Mouse (Mus musculus): ENCODE measurements around the gene Add2. TPM values are rescaled to one million over a fixed set of nuclear protein-coding genes. Genes with fewer than 3 reads are reported as not detected.

Add2 gene
- polyA plus RNA-seq, 1 experiment from 2014 or later, result 209 TPM

GRCm38 (mm10) chr6:86069009-86069408 is 40.5 kb downstream of the Add2 start:
- Histone ChIP-seq H3K4me3 (no peak overlapping the region), H3K4me1 (peaks cover 68% of the 10 kb centered on the region), H3K9ac (no peak overlapping the region), H3K27ac (no peak overlapping the region), H3K4me2 (no peak overlapping the region), H3K9me3 (no peaks in the 10 kb centered on the region), H3K36me3 (replicated peaks) (no peaks in the 10 kb centered on the region), H3K27me3 (replicated peaks) (no peaks in the 10 kb centered on the region)
- ATAC-seq (replicated peaks), result no peak
- whole genome bisulfite sequencing, result 66% methylated on average over 5 of the region's 5 CpGs

- Histone ChIP-seq H3K4me2 (no peak overlapping the region), H3K9ac (no peak overlapping the region), H3K9me3 (no peaks in the 10 kb centered on the region), H3K27me3 (replicated peaks) (no peaks in the 10 kb centered on the region), H3K36me3 (replicated peaks) (no peaks in the 10 kb centered on the region), H3K4me3 (no peak overlapping the region), H3K4me1 (peaks cover 66% of the 10 kb centered on the region), H3K27ac (no peak overlapping the region)
- ATAC-seq (replicated peaks), result no peak
- 87% methylated on average over 3 of the region's 3 CpGs for WGBS
Observed at GRCm38 (mm10) chr6:86069856-86070255, 41.4 kb downstream of the Add2 start.

GRCm38 (mm10) chr6:86070277-86070676 is 41.8 kb downstream of the Add2 start:
- Histone ChIP-seq H3K27me3 (replicated peaks) (no peaks in the 10 kb centered on the region), H3K4me1 (peaks cover 66% of the 10 kb centered on the region), H3K36me3 (replicated peaks) (no peaks in the 10 kb centered on the region), H3K27ac (no peak overlapping the region), H3K4me2 (no peak overlapping the region), H3K4me3 (no peak overlapping the region), H3K9ac (no peak overlapping the region), H3K9me3 (no peaks in the 10 kb centered on the region)
- no peak for ATAC-seq (replicated peaks)
- 72% methylated on average over 7 of the region's 7 CpGs for WGBS

- ATAC-seq (replicated peaks), result no peak
- Histone ChIP-seq H3K4me3 (no peak overlapping the region), H3K4me1 (peaks cover 57% of the 10 kb centered on the region), H3K9ac (no peak overlapping the region), H3K36me3 (replicated peaks) (no peaks in the 10 kb centered on the region), H3K9me3 (no peaks in the 10 kb centered on the region), H3K27ac (no peak overlapping the region), H3K27me3 (replicated peaks) (no peaks in the 10 kb centered on the region), H3K4me2 (no peak overlapping the region)
- WGBS, result 87% methylated on average over 3 of the region's 3 CpGs
Observed at GRCm38 (mm10) chr6:86073882-86074281, 45.4 kb downstream of the Add2 start.

GRCm38 (mm10) chr6:86074538-86075204 is 46.2 kb downstream of the Add2 start:
- Histone ChIP-seq H3K9ac (no peak overlapping the region), H3K27ac (no peak overlapping the region), H3K4me1 (peaks cover 59% of the 10 kb centered on the region), H3K27me3 (replicated peaks) (no peaks in the 10 kb centered on the region), H3K4me2 (no peak overlapping the region), H3K4me3 (no peak overlapping the region), H3K36me3 (replicated peaks) (no peaks in the 10 kb centered on the region), H3K9me3 (no peaks in the 10 kb centered on the region)
- ATAC-seq (replicated peaks), result no peak
- 79% methylated on average over 8 of the region's 8 CpGs for WGBS

- Histone ChIP-seq H3K4me1 (peaks cover 46% of the 10 kb centered on the region), H3K36me3 (replicated peaks) (no peaks in the 10 kb centered on the region), H3K9me3 (no peaks in the 10 kb centered on the region), H3K27ac (no peak overlapping the region), H3K9ac (no peak overlapping the region), H3K27me3 (replicated peaks) (no peaks in the 10 kb centered on the region), H3K4me2 (no peak overlapping the region), H3K4me3 (no peak overlapping the region)
- ATAC-seq (replicated peaks), result no peak
- WGBS, result 85% methylated on average over 2 of the region's 2 CpGs
Observed at GRCm38 (mm10) chr6:86076525-86076924, 48.0 kb downstream of the Add2 start.

- Histone ChIP-seq H3K4me2 (no peak overlapping the region), H3K4me3 (no peak overlapping the region), H3K9me3 (no peaks in the 10 kb centered on the region), H3K9ac (no peak overlapping the region), H3K27me3 (replicated peaks) (no peaks in the 10 kb centered on the region), H3K4me1 (peaks cover 41% of the 10 kb centered on the region), H3K36me3 (replicated peaks) (peaks cover 2% of the 10 kb centered on the region; the same call in 1 of the 2 replicates), H3K27ac (no peak overlapping the region)
- no peak for ATAC-seq (replicated peaks)
- WGBS, result 80% methylated on average over 5 of the region's 5 CpGs
Observed at GRCm38 (mm10) chr6:86077880-86078279, 49.4 kb downstream of the Add2 start.

- WGBS, result 80% methylated on average over 1 of the region's 1 CpGs
- peak; percentile 19; the same call in 1 of the 2 replicates for ATAC-seq (replicated peaks)
- Histone ChIP-seq H3K9ac (no peak overlapping the region), H3K36me3 (replicated peaks) (peaks cover 8% of the 10 kb centered on the region; the same call in 1 of the 2 replicates), H3K4me1 (peaks cover 36% of the 10 kb centered on the region), H3K4me2 (no peak overlapping the region), H3K9me3 (no peaks in the 10 kb centered on the region), H3K4me3 (no peak overlapping the region), H3K27ac (no peak overlapping the region), H3K27me3 (replicated peaks) (no peaks in the 10 kb centered on the region)
Observed at GRCm38 (mm10) chr6:86078361-86079010, 50.0 kb downstream of the Add2 start.

GRCm38 (mm10) chr6:86079323-86079722 is 50.8 kb downstream of the Add2 start:
- no peak overlapping the region for H3K9ac ChIP-seq
- H3K36me3 ChIP-seq (replicated peaks), result peaks cover 13% of the 10 kb centered on the region; the same call in 1 of the 2 replicates
- H3K4me1 ChIP-seq, result peaks cover 32% of the 10 kb centered on the region
- H3K9me3 ChIP-seq, result no peaks in the 10 kb centered on the region
- no peak overlapping the region for H3K4me3 ChIP-seq
- no peaks in the 10 kb centered on the region for H3K27me3 ChIP-seq (replicated peaks)
- no peak overlapping the region for H3K27ac ChIP-seq
- no peak overlapping the region for H3K4me2 ChIP-seq
- ATAC-seq (replicated peaks), result no peak

GRCm38 (mm10) chr6:86085518-86085917 is 57.0 kb downstream of the Add2 start:
- WGBS, result 58% methylated on average over 6 of the region's 6 CpGs
- H3K27ac ChIP-seq, result no peak overlapping the region
- peaks cover 13% of the 10 kb centered on the region; the same call in 1 of the 2 replicates for H3K36me3 ChIP-seq (replicated peaks)
- no peak for ATAC-seq (replicated peaks)
- no peaks in the 10 kb centered on the region for H3K9me3 ChIP-seq
- no peak overlapping the region for H3K4me2 ChIP-seq
- H3K4me3 ChIP-seq, result no peak overlapping the region
- no peaks in the 10 kb centered on the region for H3K27me3 ChIP-seq (replicated peaks)
- peaks cover 9% of the 10 kb centered on the region for H3K4me1 ChIP-seq
- no peak overlapping the region for H3K9ac ChIP-seq

GRCm38 (mm10) chr6:86086851-86087571 is 58.5 kb downstream of the Add2 start:
- Histone ChIP-seq H3K9me3 (no peaks in the 10 kb centered on the region), H3K4me2 (no peak overlapping the region), H3K27ac (peak overlapping the region; percentile 18; the same call in 1 of the 2 replicates), H3K9ac (no peak overlapping the region), H3K4me1 (peaks cover 9% of the 10 kb centered on the region), H3K4me3 (no peak overlapping the region), H3K27me3 (replicated peaks) (no peaks in the 10 kb centered on the region), H3K36me3 (replicated peaks) (peaks cover 13% of the 10 kb centered on the region; the same call in 1 of the 2 replicates)
- ATAC-seq (replicated peaks), result no peak; the same call in 1 of the 2 replicates
- 75% methylated on average over 9 of the region's 9 CpGs for WGBS

- Histone ChIP-seq H3K4me3 (no peak overlapping the region), H3K27ac (peak overlapping the region; percentile 64), H3K9ac (no peak overlapping the region; the same call in 1 of the 2 replicates), H3K9me3 (no peaks in the 10 kb centered on the region), H3K4me1 (peaks cover 9% of the 10 kb centered on the region), H3K27me3 (replicated peaks) (no peaks in the 10 kb centered on the region), H3K36me3 (replicated peaks) (peaks cover 17% of the 10 kb centered on the region; the same call in 1 of the 2 replicates), H3K4me2 (no peak overlapping the region)
- WGBS, result 29% methylated on average over 3 of the region's 3 CpGs
- ATAC-seq (replicated peaks), result no peak
Observed at GRCm38 (mm10) chr6:86087813-86088212, 59.3 kb downstream of the Add2 start.

Measured in midbrain, embryonic 15.5 days (tissue).